Mouse (Mus musculus): ENCODE results near the gene Gli3. TPM values are rescaled to one million over a fixed set of nuclear protein-coding genes. Genes with fewer than 3 reads are reported as not detected.

Gene Gli3
- polyA plus RNA-seq, 1 experiment from 2014 or later, result 40.8 TPM

GRCm38 (mm10) chr13:15713486-15713885 is 250.5 kb downstream of the Gli3 start:
- peak overlapping the region; percentile 63 for H3K27ac ChIP-seq (replicated peaks)
- 0 out of 2 replicates have a peak, but pooled peaks have one; percentile 16 for ATAC-seq (ENCODE audit: low FRiP score, low read depth)
- H3K27me3 ChIP-seq, result peaks cover 13% of the 10 kb centered on the region
- no peak overlapping the region for H3K4me2 ChIP-seq (replicated peaks)
- peaks cover 11% of the 10 kb centered on the region for H3K36me3 ChIP-seq
- H3K4me1 ChIP-seq, result peaks cover 45% of the 10 kb centered on the region
- H3K9me3 ChIP-seq, result no peaks in the 10 kb centered on the region
- H3K4me3 ChIP-seq, result no peak overlapping the region
- 66% methylated on average over 7 of the region's 7 CpGs for WGBS
- H3K9ac ChIP-seq (replicated peaks), result no peak overlapping the region

GRCm38 (mm10) chr13:15714331-15714725 is 251.3 kb downstream of the Gli3 start:
- H3K4me3 ChIP-seq, result no peak overlapping the region
- H3K9ac ChIP-seq (replicated peaks), result no peak overlapping the region
- 19% methylated on average over 4 of the region's 4 CpGs for WGBS
- peaks cover 11% of the 10 kb centered on the region for H3K36me3 ChIP-seq
- H3K9me3 ChIP-seq, result no peaks in the 10 kb centered on the region
- H3K4me2 ChIP-seq (replicated peaks), result no peak overlapping the region
- H3K27ac ChIP-seq (replicated peaks), result peak overlapping the region; percentile 63
- peaks cover 39% of the 10 kb centered on the region for H3K4me1 ChIP-seq
- ATAC-seq (ENCODE audit: low FRiP score, low read depth), result peak; percentile 79
- H3K27me3 ChIP-seq, result peaks cover 13% of the 10 kb centered on the region

- H3K9me3 ChIP-seq, result no peaks in the 10 kb centered on the region
- no peak overlapping the region for H3K4me3 ChIP-seq
- H3K27ac ChIP-seq (replicated peaks), result peak overlapping the region; percentile 82
- 17% methylated on average over 8 of the region's 8 CpGs for WGBS
- peaks cover 10% of the 10 kb centered on the region for H3K27me3 ChIP-seq
- H3K36me3 ChIP-seq, result peaks cover 12% of the 10 kb centered on the region
- H3K4me2 ChIP-seq (replicated peaks), result no peak overlapping the region
- H3K9ac ChIP-seq (replicated peaks), result no peak overlapping the region
- ATAC-seq (ENCODE audit: low FRiP score, low read depth), result peak; percentile 76
- H3K4me1 ChIP-seq, result peaks cover 35% of the 10 kb centered on the region
Observed at GRCm38 (mm10) chr13:15714726-15715437, 251.8 kb downstream of the Gli3 start.

- no peak for ATAC-seq (ENCODE audit: low FRiP score, low read depth)
- WGBS, result 82% methylated on average over 1 of the region's 1 CpGs
- peaks cover 60% of the 10 kb centered on the region for H3K36me3 ChIP-seq
Observed at GRCm38 (mm10) chr13:15721446-15721845, 258.4 kb downstream of the Gli3 start.

GRCm38 (mm10) chr13:15722766-15723379 is 259.8 kb downstream of the Gli3 start:
- Histone ChIP-seq H3K27ac (replicated peaks) (no peak overlapping the region), H3K4me3 (no peak overlapping the region), H3K36me3 (peaks cover 71% of the 10 kb centered on the region), H3K4me1 (no peaks in the 10 kb centered on the region), H3K9me3 (no peaks in the 10 kb centered on the region), H3K27me3 (peaks cover 26% of the 10 kb centered on the region), H3K4me2 (replicated peaks) (no peak overlapping the region), H3K9ac (replicated peaks) (no peak overlapping the region)
- WGBS, result 91% methylated on average over 1 of the region's 1 CpGs
- no peak for ATAC-seq (ENCODE audit: low FRiP score, low read depth)

More at GRCm38 (mm10) chr13:15721446-15721845, 258.4 kb downstream of the Gli3 start:
- Histone ChIP-seq H3K4me3 (no peak overlapping the region), H3K27ac (replicated peaks) (no peak overlapping the region), H3K4me2 (replicated peaks) (no peak overlapping the region), H3K27me3 (peaks cover 29% of the 10 kb centered on the region), H3K4me1 (no peaks in the 10 kb centered on the region), H3K9ac (replicated peaks) (no peak overlapping the region), H3K9me3 (no peaks in the 10 kb centered on the region)

- no peak overlapping the region for H3K9ac ChIP-seq (replicated peaks)
- ATAC-seq (ENCODE audit: low FRiP score, low read depth), result no peak
- H3K4me2 ChIP-seq (replicated peaks), result no peak overlapping the region
- H3K9me3 ChIP-seq, result no peaks in the 10 kb centered on the region
- peaks cover 82% of the 10 kb centered on the region for H3K36me3 ChIP-seq
- no peaks in the 10 kb centered on the region for H3K4me1 ChIP-seq
- WGBS, result over 99% methylated on average over 10 of the region's 10 CpGs
- H3K4me3 ChIP-seq, result no peak overlapping the region
- H3K27me3 ChIP-seq, result peaks cover 21% of the 10 kb centered on the region
- H3K27ac ChIP-seq (replicated peaks), result no peak overlapping the region
Observed at GRCm38 (mm10) chr13:15724723-15725122, 261.7 kb downstream of the Gli3 start.

GRCm38 (mm10) chr13:15741771-15742170 is 278.7 kb downstream of the Gli3 start:
- Histone ChIP-seq H3K27ac (replicated peaks) (no peak overlapping the region), H3K9ac (replicated peaks) (no peak overlapping the region), H3K4me2 (replicated peaks) (no peak overlapping the region), H3K4me3 (no peak overlapping the region), H3K9me3 (0 out of 2 replicates have a peak, but pooled peaks cover 5% of the 10 kb centered on the region), H3K27me3 (no peaks in the 10 kb centered on the region), H3K36me3 (no peaks in the 10 kb centered on the region), H3K4me1 (no peaks in the 10 kb centered on the region)
- ATAC-seq (ENCODE audit: low FRiP score, low read depth), result no peak
- 71% methylated on average over 1 of the region's 1 CpGs for WGBS

- 0 out of 2 replicates have a peak, but pooled peaks cover 9% of the 10 kb centered on the region for H3K9me3 ChIP-seq
- no peak overlapping the region for H3K27ac ChIP-seq (replicated peaks)
- no peak for ATAC-seq (ENCODE audit: low FRiP score, low read depth)
- 92% methylated on average over 3 of the region's 3 CpGs for WGBS
- H3K27me3 ChIP-seq, result no peaks in the 10 kb centered on the region
- no peak overlapping the region for H3K9ac ChIP-seq (replicated peaks)
- H3K4me2 ChIP-seq (replicated peaks), result no peak overlapping the region
- H3K4me1 ChIP-seq, result no peaks in the 10 kb centered on the region
- H3K36me3 ChIP-seq, result no peaks in the 10 kb centered on the region
- H3K4me3 ChIP-seq, result no peak overlapping the region
Observed at GRCm38 (mm10) chr13:15742308-15742707, 279.3 kb downstream of the Gli3 start.

- no peaks in the 10 kb centered on the region for H3K27me3 ChIP-seq
- no peak overlapping the region for H3K9ac ChIP-seq (replicated peaks)
- no peak overlapping the region for H3K4me3 ChIP-seq
- no peak overlapping the region for H3K27ac ChIP-seq (replicated peaks)
- 0 out of 2 replicates have a peak, but pooled peaks cover 10% of the 10 kb centered on the region for H3K9me3 ChIP-seq
- WGBS, result 76% methylated on average over 4 of the region's 4 CpGs
- no peaks in the 10 kb centered on the region for H3K4me1 ChIP-seq
- ATAC-seq (ENCODE audit: low FRiP score, low read depth), result no peak
- no peaks in the 10 kb centered on the region for H3K36me3 ChIP-seq
- no peak overlapping the region for H3K4me2 ChIP-seq (replicated peaks)
Observed at GRCm38 (mm10) chr13:15742777-15743176, 279.7 kb downstream of the Gli3 start.

- ATAC-seq (ENCODE audit: low FRiP score, low read depth), result peak; percentile 85
- no peaks in the 10 kb centered on the region for H3K9me3 ChIP-seq
- H3K27me3 ChIP-seq, result peaks cover 15% of the 10 kb centered on the region
- H3K27ac ChIP-seq (replicated peaks), result peak overlapping the region; percentile 77
- 4% methylated on average over 38 of the region's 38 CpGs for WGBS
- peaks cover 15% of the 10 kb centered on the region for H3K4me1 ChIP-seq
- peak overlapping the region; percentile 64 for H3K4me2 ChIP-seq (replicated peaks)
- peak overlapping the region; percentile 45 for H3K4me3 ChIP-seq
- H3K36me3 ChIP-seq, result no peaks in the 10 kb centered on the region
- H3K9ac ChIP-seq (replicated peaks), result peak overlapping the region; percentile 61
Observed at GRCm38 (mm10) chr13:15758835-15759632, 296.0 kb downstream of the Gli3 start.

GRCm38 (mm10) chr13:15759633-15760441 is 296.8 kb downstream of the Gli3 start:
- Histone ChIP-seq H3K9me3 (no peaks in the 10 kb centered on the region), H3K4me3 (peak overlapping the region; percentile 45), H3K9ac (replicated peaks) (peak overlapping the region; percentile 61), H3K4me2 (replicated peaks) (peak overlapping the region; percentile 64), H3K27me3 (peaks cover 15% of the 10 kb centered on the region), H3K4me1 (peaks cover 15% of the 10 kb centered on the region), H3K27ac (replicated peaks) (peak overlapping the region; percentile 77), H3K36me3 (no peaks in the 10 kb centered on the region)
- peak; percentile 53 for ATAC-seq (ENCODE audit: low FRiP score, low read depth)
- WGBS, result 11% methylated on average over 10 of the region's 10 CpGs
